Mouse (Mus musculus) erythroblast, embryonic 14.5 days (primary cell): ENCODE measurements around the gene Plb1. TPM values are rescaled to one million over a fixed set of nuclear protein-coding genes. Genes with fewer than 3 reads are reported as not detected.

Source experiments
- H3K27me3 ChIP-seq: 2 replicates; pipeline ENCODE4 v1.6.1; 2012; ENCODE audit warnings: inconsistent platforms; ENCODE audit not compliant: control insufficient read depth
- H3K36me3 ChIP-seq: 2 replicates; pipeline ENCODE4 v1.6.1; 2012; ENCODE audit warnings: mild to moderate bottlenecking, inconsistent platforms; ENCODE audit not compliant: control insufficient read depth
- H3K4me1 ChIP-seq: 2 replicates; pipeline ENCODE4 v1.6.1; 2012; ENCODE audit warnings: inconsistent platforms; ENCODE audit not compliant: control insufficient read depth
- H3K4me3 ChIP-seq: replicated peaks from 2 replicates; pipeline ENCODE3; 2012; ENCODE audit warnings: moderate library complexity, mild to moderate bottlenecking, inconsistent platforms
- H3K9me3 ChIP-seq: 2 replicates; pipeline ENCODE4 v1.6.1; 2012; ENCODE audit warnings: low read length, inconsistent platforms, mixed read lengths; ENCODE audit not compliant: control insufficient read depth
- GATA1 ChIP-seq: IDR thresholded peaks from 2 replicates; pipeline ENCODE4 v1.6.1; 2012; ENCODE audit warnings: low read length, inconsistent platforms, mixed read lengths
- TAL1 ChIP-seq: IDR thresholded peaks from 3 replicates; pipeline ENCODE4 v1.6.1; 2012; ENCODE audit warnings: low read length, inconsistent platforms, mixed read lengths
- polyA plus RNA-seq: library from polyadenylated mRNA; stranded (reverse); fragments of >175 nt; gene quantifications from 2 replicates; pipeline ENCODE4 v1.2.3, GENCODE M21; 2012

Gene Plb1
- polyA plus RNA-seq, 1 experiment: 0.03 TPM

- Histone ChIP-seq H3K36me3 (no peaks in the 10 kb centered on the region), H3K4me3 (no peak overlapping the region), H3K4me1 (no peaks in the 10 kb centered on the region), H3K9me3 (no peaks in the 10 kb centered on the region), H3K27me3 (no peaks in the 10 kb centered on the region)
- TF ChIP-seq GATA1 (no peak), TAL1 (no peak)
These were observed 47.6 kb downstream of the Plb1 start for GRCm38 (mm10) chr5:32280066-32280465.

GRCm38 (mm10) chr5:32282345-32282744 lies 49.8 kb downstream of the Plb1 start:
- Histone ChIP-seq H3K4me1 (no peaks in the 10 kb centered on the region), H3K27me3 (no peaks in the 10 kb centered on the region), H3K4me3 (no peak overlapping the region), H3K9me3 (no peaks in the 10 kb centered on the region), H3K36me3 (no peaks in the 10 kb centered on the region)
- TF ChIP-seq GATA1: no peak
- TF ChIP-seq TAL1: no peak

- TF ChIP-seq TAL1: no peak
- TF ChIP-seq GATA1: no peak
- no peaks in the 10 kb centered on the region for H3K36me3 ChIP-seq
- H3K4me1 ChIP-seq: no peaks in the 10 kb centered on the region
- no peak overlapping the region for H3K4me3 ChIP-seq
- no peaks in the 10 kb centered on the region for H3K27me3 ChIP-seq
- no peaks in the 10 kb centered on the region for H3K9me3 ChIP-seq
These were observed 50.9 kb downstream of the Plb1 start for GRCm38 (mm10) chr5:32283457-32283856.

- TF ChIP-seq TAL1 (no peak), GATA1 (no peak)
- H3K27me3 ChIP-seq: no peaks in the 10 kb centered on the region
- no peaks in the 10 kb centered on the region for H3K9me3 ChIP-seq
- H3K4me3 ChIP-seq: no peak overlapping the region
- no peaks in the 10 kb centered on the region for H3K4me1 ChIP-seq
- H3K36me3 ChIP-seq: no peaks in the 10 kb centered on the region
These were observed 53.8 kb downstream of the Plb1 start for GRCm38 (mm10) chr5:32286315-32286714.

GRCm38 (mm10) chr5:32288021-32288420 lies 55.5 kb downstream of the Plb1 start:
- TF ChIP-seq TAL1: no peak
- TF ChIP-seq GATA1: no peak

GRCm38 (mm10) chr5:32291316-32291715 lies 58.8 kb downstream of the Plb1 start:
- Histone ChIP-seq H3K4me1 (no peaks in the 10 kb centered on the region), H3K36me3 (no peaks in the 10 kb centered on the region), H3K27me3 (no peaks in the 10 kb centered on the region), H3K4me3 (no peak overlapping the region), H3K9me3 (no peaks in the 10 kb centered on the region)
- TF ChIP-seq GATA1 (no peak), TAL1 (no peak)

More at GRCm38 (mm10) chr5:32288021-32288420, 55.5 kb downstream of the Plb1 start:
- no peaks in the 10 kb centered on the region for H3K27me3 ChIP-seq
- no peaks in the 10 kb centered on the region for H3K36me3 ChIP-seq
- H3K4me1 ChIP-seq: no peaks in the 10 kb centered on the region
- H3K9me3 ChIP-seq: no peaks in the 10 kb centered on the region
- no peak overlapping the region for H3K4me3 ChIP-seq

- Histone ChIP-seq H3K27me3 (peaks cover 4% of the 10 kb centered on the region), H3K4me3 (no peak overlapping the region), H3K9me3 (no peaks in the 10 kb centered on the region), H3K4me1 (no peaks in the 10 kb centered on the region), H3K36me3 (no peaks in the 10 kb centered on the region)
- TF ChIP-seq TAL1: no peak
- no peak for TF ChIP-seq GATA1
These were observed 70.7 kb downstream of the Plb1 start for GRCm38 (mm10) chr5:32302991-32303921.

- no peaks in the 10 kb centered on the region for H3K9me3 ChIP-seq
- no peak for TF ChIP-seq TAL1
- no peak for TF ChIP-seq GATA1
- no peak overlapping the region for H3K4me3 ChIP-seq
- no peaks in the 10 kb centered on the region for H3K36me3 ChIP-seq
- no peaks in the 10 kb centered on the region for H3K4me1 ChIP-seq
- H3K27me3 ChIP-seq: peaks cover 4% of the 10 kb centered on the region
These were observed 74.6 kb downstream of the Plb1 start for GRCm38 (mm10) chr5:32307106-32307505.

GRCm38 (mm10) chr5:32308647-32309046 lies 76.1 kb downstream of the Plb1 start:
- Histone ChIP-seq H3K9me3 (no peaks in the 10 kb centered on the region), H3K27me3 (no peaks in the 10 kb centered on the region), H3K36me3 (no peaks in the 10 kb centered on the region), H3K4me1 (no peaks in the 10 kb centered on the region), H3K4me3 (no peak overlapping the region)
- TF ChIP-seq TAL1 (no peak), GATA1 (no peak)
